Mouse (Mus musculus) testis, postnatal 14 days (tissue): ENCODE measurements at regions not wholly inside any gene's neighbourhood (a gene's known extent, or its start where the extent isn't known, plus 50 kb on each side); places are given as distances from the start of the nearest gene placed in this dataset.

Experiments
- DNase-seq: peaks from one replicate; pipeline ENCODE4 v3.0.0; 2021; ENCODE audit warnings: low spot score

GRCm38 (mm10) chr8:34549786-34550185 is 438.2 kb upstream of the Gm10131 start:
- no peak for DNase-seq

GRCm38 (mm10) chr8:34546815-34547214 is 435.3 kb upstream of the Gm10131 start:
- no peak for DNase-seq

GRCm38 (mm10) chr8:34542361-34543038 is 431.0 kb upstream of the Gm10131 start:
- DNase-seq, result no peak

GRCm38 (mm10) chr8:34539232-34539631 is 427.7 kb upstream of the Gm10131 start:
- no peak for DNase-seq

GRCm38 (mm10) chr8:34535434-34535833 is 423.9 kb upstream of the Gm10131 start:
- DNase-seq, result no peak

- no peak for DNase-seq
Observed at GRCm38 (mm10) chr8:34533421-34533820, 421.9 kb upstream of the Gm10131 start.

- no peak for DNase-seq
Observed at GRCm38 (mm10) chr8:34530896-34531679, 419.6 kb upstream of the Gm10131 start.

- DNase-seq, result no peak
Observed at GRCm38 (mm10) chr8:34530046-34530445, 418.5 kb upstream of the Gm10131 start.

GRCm38 (mm10) chr8:34529452-34529851 is 417.9 kb upstream of the Gm10131 start:
- DNase-seq, result no peak

GRCm38 (mm10) chr8:34528213-34528612 is 416.7 kb upstream of the Gm10131 start:
- DNase-seq, result no peak

- no peak for DNase-seq
Observed at GRCm38 (mm10) chr8:34525231-34525630, 413.7 kb upstream of the Gm10131 start.

- no peak for DNase-seq
Observed at GRCm38 (mm10) chr8:34523849-34524248, 412.3 kb upstream of the Gm10131 start.

- no peak for DNase-seq
Observed at GRCm38 (mm10) chr8:34521316-34521715, 409.8 kb upstream of the Gm10131 start.

GRCm38 (mm10) chr8:34520664-34521063 is 409.1 kb upstream of the Gm10131 start:
- DNase-seq, result no peak

GRCm38 (mm10) chr8:34513459-34514090 is 402.0 kb upstream of the Gm10131 start:
- DNase-seq, result no peak

- no peak for DNase-seq
Observed at GRCm38 (mm10) chr8:34505829-34506555, 394.5 kb upstream of the Gm10131 start.

- DNase-seq, result no peak
Observed at GRCm38 (mm10) chr8:34505102-34505501, 393.6 kb upstream of the Gm10131 start.

GRCm38 (mm10) chr8:34502606-34503162 is 391.1 kb upstream of the Gm10131 start:
- DNase-seq, result no peak

GRCm38 (mm10) chr8:34499196-34499595 is 387.7 kb upstream of the Gm10131 start:
- no peak for DNase-seq

- no peak for DNase-seq
Observed at GRCm38 (mm10) chr8:34496751-34497150, 385.2 kb upstream of the Gm10131 start.

- DNase-seq, result no peak
Observed at GRCm38 (mm10) chr8:34495974-34496373, 384.4 kb upstream of the Gm10131 start.
